Mouse (Mus musculus) G1E (cell line): ENCODE measurements around the gene Ugt1a6a.

ENCODE experiments used
- CTCF ChIP-seq: IDR thresholded peaks from 2 replicates; pipeline ENCODE4 v1.5.1; 2012; ENCODE audit warnings: low read depth, low read length, inconsistent platforms, mixed read lengths
- GATA1 ChIP-seq: IDR thresholded peaks from 2 replicates; pipeline ENCODE4 v1.6.1; 2012; ENCODE audit warnings: borderline replicate concordance, low read length, inconsistent platforms, mixed read lengths
- TAL1 ChIP-seq: conservative IDR thresholded peaks from 2 replicates; pipeline ENCODE4 v1.6.1; 2012; ENCODE audit warnings: low read depth, low read length, inconsistent platforms, mixed read lengths

DNA sequence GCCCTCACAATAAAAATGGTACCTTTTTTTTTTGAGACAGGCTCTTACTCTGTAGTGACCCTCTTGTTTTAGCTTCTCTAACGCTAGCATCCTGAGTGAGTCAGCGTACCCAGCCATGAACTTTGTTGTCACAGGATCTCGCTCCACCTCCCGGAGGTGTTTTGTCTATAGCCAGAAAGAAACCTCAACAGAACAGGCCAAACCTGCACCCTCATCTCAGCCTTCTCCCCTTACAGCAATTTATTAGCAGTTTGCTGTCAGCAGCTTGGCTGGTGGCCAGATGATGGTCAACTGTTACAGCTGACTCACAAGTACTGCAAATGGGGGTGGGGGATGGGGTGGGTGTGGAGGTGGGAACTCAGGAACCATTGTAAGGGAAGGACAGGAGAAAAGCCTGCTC, 127.6 kb downstream of the Ugt1a6a start:
- TF ChIP-seq GATA1: no peak
- no peak for TF ChIP-seq TAL1
- TF ChIP-seq CTCF: no peak
